Mouse (Mus musculus): Measurements from ENCODE around the gene Lrrc31. TPM values are rescaled to one million over a fixed set of nuclear protein-coding genes. Genes with fewer than 3 reads are reported as not detected.
A peak's percentile ranks its signal among the peaks of the same experiment; 100 is the strongest.
"Not testable (repeated sequence)": the region's sequence is repeated elsewhere in the genome, so short reads cannot be mapped to it uniquely, and the experiment has no call there.

Lrrc31 gene
- not detected for total RNA-seq (2021)
- long read RNA-seq, experiment 1 = 0 reads
- long read RNA-seq, experiment 2 = 0 reads

GRCm38 (mm10) chr3:30699711-30700505, at the start of gene Lrrc31:
Gene Lrrc31, minus strand, starts transcription at chr3:30699843.
- intact Hi-C loops (cut with DNase I) = loop anchor here (5.0 to 10.0 kb wide), 2 partner anchors 92 to 435 kb away; partner anchors contain the start of gene Sec62

GRCm38 (mm10) chr3:30748316-30748715, 48.7 kb upstream of the Lrrc31 start:
- no peak for TF ChIP-seq CTCF (IDR thresholded peaks at IDR 0.05)

More at GRCm38 (mm10) chr3:30699711-30700505, at the start of gene Lrrc31:
- not testable (repeated sequence) for H3K27ac ChIP-seq; DNase-seq (ENCODE audit: extremely low spot score in 1 of 2, low spot score in 2 of 2); H3K4me3 ChIP-seq

GRCm38 (mm10) chr3:30746006-30746405, 46.4 kb upstream of the Lrrc31 start, which contains the start of gene Samd7:
Gene Samd7, plus strand, starts transcription at chr3:30746293.
- no peak for TF ChIP-seq CTCF (IDR thresholded peaks at IDR 0.05)

More at GRCm38 (mm10) chr3:30748316-30748715, 48.7 kb upstream of the Lrrc31 start:
- H3K4me3 ChIP-seq = no peak overlapping the region
- H3K27ac ChIP-seq = no peak overlapping the region
- DNase-seq (ENCODE audit: extremely low spot score in 1 of 2, low spot score in 2 of 2) = no peak
- intact Hi-C loops (cut with DNase I) = no loop called here

DNA sequence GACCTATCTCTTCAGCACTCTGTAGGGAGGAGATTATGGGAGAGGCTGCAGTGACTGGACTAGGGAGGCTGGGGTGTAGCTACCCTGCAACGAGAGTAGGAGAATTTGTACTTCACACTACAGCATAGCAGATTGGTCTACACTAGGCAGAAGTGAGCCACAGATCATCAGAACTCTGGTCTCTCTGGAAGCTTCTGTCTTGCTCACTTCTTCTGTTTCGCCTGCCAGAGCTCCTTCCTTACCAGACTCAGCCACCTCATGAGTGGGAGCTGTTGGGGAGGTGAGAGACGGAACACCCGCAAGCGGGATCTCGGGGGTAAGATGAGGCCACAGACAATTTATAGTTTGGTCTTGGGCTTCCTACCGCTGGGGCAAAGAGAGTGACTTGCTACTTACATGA, 43.2 kb upstream of the Lrrc31 start:
- TF ChIP-seq CTCF (IDR thresholded peaks at IDR 0.05) = no peak
- Histone ChIP-seq H3K27ac (no peak overlapping the region), H3K4me3 (no peak overlapping the region)
- no peak for DNase-seq (ENCODE audit: extremely low spot score in 1 of 2, low spot score in 2 of 2)
- intact Hi-C loops (cut with DNase I) = no loop called here

More at GRCm38 (mm10) chr3:30746006-30746405, 46.4 kb upstream of the Lrrc31 start, which contains the start of gene Samd7:
- Histone ChIP-seq H3K4me3 (no peak within 1 kb of the TSS), H3K27ac (no peak within 1 kb of the TSS)
- intact Hi-C loops (cut with DNase I) = no loop called here
- DNase-seq (ENCODE audit: extremely low spot score in 1 of 2, low spot score in 2 of 2) = no peak

DNA sequence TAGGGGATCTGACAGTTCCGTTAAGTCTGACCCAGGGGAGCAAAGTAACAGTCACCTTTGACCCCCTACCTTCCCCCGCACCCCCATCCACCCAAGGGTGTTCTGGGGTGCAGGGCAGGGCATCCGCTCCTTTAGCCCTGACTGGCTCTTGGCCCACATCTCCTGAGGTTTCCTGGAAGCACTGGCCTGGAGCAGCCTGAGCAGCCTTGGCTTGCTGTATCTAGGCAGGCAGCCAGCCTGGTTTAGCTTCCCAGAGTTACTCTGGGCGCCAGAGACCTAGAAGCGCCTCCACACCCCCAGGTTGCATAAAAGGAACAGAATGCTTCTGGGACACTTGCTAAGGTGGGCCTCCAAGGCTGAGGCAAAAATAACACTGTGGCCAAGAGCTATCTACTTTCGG, 41.7 kb upstream of the Lrrc31 start:
- no peak for TF ChIP-seq CTCF (IDR thresholded peaks at IDR 0.05)
- DNase-seq (ENCODE audit: extremely low spot score in 1 of 2, low spot score in 2 of 2) = peak in 1 of 2 experiments; percentile 18
- intact Hi-C loops (cut with DNase I) = no loop called here
- Histone ChIP-seq H3K4me3 (no peak overlapping the region), H3K27ac (no peak overlapping the region)

DNA sequence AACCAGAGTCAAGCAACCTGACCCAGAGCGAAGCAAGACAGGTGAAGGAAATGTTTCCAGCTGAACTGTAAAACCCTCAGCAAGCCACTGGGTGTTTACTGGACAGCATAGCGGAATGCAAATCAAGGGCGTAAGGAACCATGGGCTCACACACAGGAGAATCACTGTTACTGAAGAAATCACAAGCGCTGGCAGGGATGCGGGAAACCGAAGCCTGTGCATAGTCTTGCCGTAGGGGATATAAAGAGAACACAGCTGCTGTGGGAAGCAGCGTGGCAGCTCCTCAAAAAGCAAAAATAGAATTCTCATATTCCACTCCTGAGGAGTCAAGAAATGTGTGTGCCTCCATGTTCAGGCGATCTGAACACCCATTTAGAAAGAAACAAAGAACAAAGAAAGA, 37.2 kb upstream of the Lrrc31 start:
- TF ChIP-seq CTCF (IDR thresholded peaks at IDR 0.05) = no peak; the same call in 1 of the 2 replicates
- H3K4me3 ChIP-seq = no peak overlapping the region
- peak; percentile 10 to 22 for DNase-seq (ENCODE audit: extremely low spot score in 1 of 2, low spot score in 2 of 2)
- peak overlapping the region; percentile 15 for H3K27ac ChIP-seq
- intact Hi-C loops (cut with DNase I) = loop anchor here (2.0 to 5.0 kb wide), 2 partner anchors 40 to 56 kb away; partner anchors contain the start of gene Sec62

DNA sequence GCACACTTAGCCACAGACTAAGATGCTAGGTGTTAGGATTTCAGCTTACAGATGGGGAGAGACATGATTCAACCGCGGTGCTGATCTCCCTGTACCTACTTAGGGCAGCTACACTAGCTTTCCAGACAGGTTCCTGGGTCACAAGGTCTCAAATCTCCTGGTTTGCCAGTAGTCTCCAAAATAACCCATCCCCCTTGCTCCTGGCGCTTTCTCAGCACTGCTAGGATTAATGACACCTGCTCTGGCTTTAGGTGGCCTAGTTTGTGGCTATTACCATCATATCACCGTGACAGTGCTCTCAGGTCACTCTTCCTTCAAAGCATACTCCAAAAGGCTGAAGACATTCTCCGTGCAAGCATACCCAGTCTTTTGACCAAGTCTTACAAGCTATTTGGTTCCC, 29.4 kb upstream of the Lrrc31 start:
- intact Hi-C loops (cut with DNase I) = no loop called here
- no peak for TF ChIP-seq CTCF (IDR thresholded peaks at IDR 0.05)
- DNase-seq (ENCODE audit: extremely low spot score in 1 of 2, low spot score in 2 of 2) = no peak

DNA sequence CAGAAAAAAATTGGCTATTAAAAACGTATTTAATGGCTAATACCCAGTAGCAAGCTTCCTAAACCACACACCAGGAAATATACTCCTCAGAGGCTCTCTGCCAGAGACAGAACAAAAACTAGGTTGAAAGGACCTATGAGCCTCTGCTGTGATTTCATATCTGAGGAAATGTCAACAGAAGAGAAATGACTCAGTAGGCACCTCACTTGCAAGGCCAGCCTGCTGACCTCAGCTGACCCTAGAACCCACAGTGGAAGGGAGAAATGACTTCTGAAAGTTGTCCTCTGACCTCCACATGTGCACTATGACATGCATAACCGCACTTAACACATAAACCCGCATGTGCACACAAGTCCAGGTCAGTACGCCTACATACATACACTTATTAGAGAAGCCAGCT, 27.6 kb upstream of the Lrrc31 start:
- intact Hi-C loops (cut with DNase I) = no loop called here
- Histone ChIP-seq H3K27ac (no peak overlapping the region), H3K4me3 (no peak overlapping the region)
- no peak for DNase-seq (ENCODE audit: extremely low spot score in 1 of 2, low spot score in 2 of 2)
- no peak for TF ChIP-seq CTCF (IDR thresholded peaks at IDR 0.05)

More for the DNA sequence above, 29.4 kb upstream of the Lrrc31 start:
- no peak overlapping the region for H3K4me3 ChIP-seq
- no peak overlapping the region for H3K27ac ChIP-seq

DNA sequence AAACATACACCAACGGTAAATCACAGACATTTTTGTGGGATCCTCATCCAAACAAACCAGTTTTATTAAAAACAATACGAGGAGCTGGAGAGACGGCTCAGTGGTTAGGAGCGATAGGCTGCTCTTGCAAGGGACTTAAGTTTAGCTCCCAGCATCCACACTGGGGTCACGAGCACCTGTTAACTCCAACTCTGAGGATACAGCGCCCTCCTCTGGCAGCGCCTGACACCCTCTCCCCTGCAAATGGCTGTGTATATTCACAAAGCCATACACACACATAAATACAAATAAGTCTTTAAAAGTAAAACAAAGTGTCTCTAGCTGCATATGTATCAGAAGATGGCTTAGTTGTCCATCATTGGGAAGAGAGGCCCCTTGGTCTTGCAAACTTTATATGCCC, 25.9 kb upstream of the Lrrc31 start:
- DNase-seq (ENCODE audit: extremely low spot score in 1 of 2, low spot score in 2 of 2) = no peak
- peak; percentile 13; the same call in 1 of the 2 replicates for TF ChIP-seq CTCF (IDR thresholded peaks at IDR 0.05)
- intact Hi-C loops (cut with DNase I) = no loop called here
- H3K4me3 ChIP-seq = no peak overlapping the region
- no peak overlapping the region for H3K27ac ChIP-seq

DNA sequence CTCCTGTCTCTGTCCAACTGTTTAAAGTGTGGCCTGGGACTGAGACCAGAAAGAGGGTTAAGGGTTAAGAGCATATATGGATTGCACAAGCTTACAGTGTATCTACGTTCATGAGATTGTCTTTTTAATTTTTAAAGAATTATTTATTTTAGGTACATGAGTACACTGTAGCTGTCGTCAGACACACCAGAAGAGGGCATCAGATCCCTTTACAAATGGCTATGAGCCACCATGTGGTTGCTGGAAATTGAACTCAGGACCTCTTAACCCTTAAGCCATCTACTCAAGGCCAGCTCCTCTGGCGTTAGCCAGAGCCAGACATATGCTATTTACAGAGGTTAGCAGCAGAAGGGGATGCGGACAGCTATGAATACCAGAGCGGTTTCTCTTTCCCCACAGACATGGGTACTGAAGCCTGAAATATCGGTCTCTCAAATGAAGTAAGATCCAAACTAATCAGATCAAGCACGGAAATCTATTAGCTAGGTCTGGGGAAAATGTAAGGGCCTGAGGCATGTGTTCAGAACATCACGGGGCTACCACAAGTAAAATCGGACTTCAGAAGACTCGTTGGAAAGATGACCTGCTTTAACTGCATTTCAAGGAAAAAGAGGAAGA, 25.3 kb upstream of the Lrrc31 start:
- H3K4me3 ChIP-seq = no peak overlapping the region
- DNase-seq (ENCODE audit: extremely low spot score in 1 of 2, low spot score in 2 of 2) = no peak
- no peak overlapping the region for H3K27ac ChIP-seq
- intact Hi-C loops (cut with DNase I) = no loop called here
- TF ChIP-seq CTCF (IDR thresholded peaks at IDR 0.05) = peak; percentile 51

- TF ChIP-seq CTCF (IDR thresholded peaks at IDR 0.05) = no peak
- Histone ChIP-seq H3K4me3 (no peak overlapping the region), H3K27ac (no peak overlapping the region)
- no peak for DNase-seq (ENCODE audit: extremely low spot score in 1 of 2, low spot score in 2 of 2)
- intact Hi-C loops (cut with DNase I) = no loop called here
Measured at GRCm38 (mm10) chr3:30724105-30724824, 24.6 kb upstream of the Lrrc31 start.

- DNase-seq (ENCODE audit: extremely low spot score in 1 of 2, low spot score in 2 of 2) = no peak
- no peak for TF ChIP-seq CTCF (IDR thresholded peaks at IDR 0.05)
- Histone ChIP-seq H3K4me3 (no peak overlapping the region), H3K27ac (no peak overlapping the region)
- intact Hi-C loops (cut with DNase I) = no loop called here
Measured at GRCm38 (mm10) chr3:30723179-30723578, 23.5 kb upstream of the Lrrc31 start.
